Mouse (Mus musculus) lung, postnatal 0 days (tissue): ENCODE data around the gene Aebp2.

Experiments
- CTCF ChIP-seq: IDR thresholded peaks from 2 replicates; pipeline ENCODE4 v1.5.1; 2016; ENCODE audit warnings: antibody characterized with exemption, mild to moderate bottlenecking
- EP300 ChIP-seq: IDR thresholded peaks from 2 replicates; pipeline ENCODE4 v1.6.1; 2016; ENCODE audit warnings: antibody characterized with exemption, mild to moderate bottlenecking, control low read depth

DNA sequence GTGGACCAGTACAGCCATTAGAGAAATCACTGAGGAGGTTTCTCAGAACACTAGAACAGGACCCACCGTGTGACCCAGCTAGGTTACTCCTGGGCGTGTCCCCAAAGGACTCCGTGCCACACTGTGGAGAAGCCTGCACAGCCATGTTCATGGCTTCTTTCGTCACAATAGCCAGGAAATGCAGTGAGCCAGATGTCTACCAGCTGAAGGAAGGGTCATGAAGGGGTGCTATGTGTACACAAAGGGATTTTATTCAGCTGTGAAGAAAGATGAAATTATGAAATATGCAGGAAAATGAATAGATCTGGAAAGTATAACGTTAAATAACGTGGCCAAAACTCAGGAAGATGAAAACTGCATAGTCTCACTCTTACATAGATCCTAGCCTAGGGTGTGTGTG lies 69.7 kb downstream of the Aebp2 start:
- no peak for TF ChIP-seq EP300
- TF ChIP-seq CTCF, result no peak
